Mouse (Mus musculus) gastrocnemius, adult 8-10 months (tissue): ENCODE measurements around the gene Srrm2. TPM values are rescaled to one million over a fixed set of nuclear protein-coding genes. Genes with fewer than 3 reads are reported as not detected.

Experiments
- DNase-seq, 2 experiments: peaks; one replicate each; pipeline ENCODE4 v3.0.0; 2022; ENCODE audit warnings: low spot score in 2 of 2
- microRNA-seq: library from miRNA; unstranded; fragments of <30 nt; microRNA quantifications from one replicate; pipeline ENCODE4 v1.2.0, GENCODE M21; 2022
- total RNA-seq, 4 experiments: library from RNA; stranded (reverse); gene quantifications; 2 replicates each; pipeline ENCODE4 v1.2.4; 2022

Srrm2 gene
- total RNA-seq, 4 experiments from 2014 or later, result 152 to 180 (median 170) TPM

GRCm38 (mm10) chr17:23853292-23853691 is 63.0 kb downstream of the Srrm2 start:
- DNase-seq, result no peak

- no peak for DNase-seq
These were observed 64.0 kb downstream of the Srrm2 start for GRCm38 (mm10) chr17:23854229-23854765.

- DNase-seq, result no peak
These were observed 66.9 kb downstream of the Srrm2 start for GRCm38 (mm10) chr17:23857193-23857592.

GRCm38 (mm10) chr17:23857913-23858312 is 67.6 kb downstream of the Srrm2 start:
- no peak for DNase-seq

- DNase-seq, result no peak
These were observed 72.6 kb downstream of the Srrm2 start for GRCm38 (mm10) chr17:23862926-23863325.

GRCm38 (mm10) chr17:23867756-23868155 is 77.4 kb downstream of the Srrm2 start, which contains the start of gene Prss21:
Prss21 (plus strand) TSS chr17:23868056.
- DNase-seq, result no peak

GRCm38 (mm10) chr17:23868513-23868912 is 78.2 kb downstream of the Srrm2 start:
- no peak for DNase-seq

Small RNA genes lying within 50 kb of the gene (microRNA-seq; reads per million reads assigned to microRNA genes)
- not detected for gene Mir5125

Other genes starting within 250 kb of the Srrm2 start
- gene Zfp213, start 226.3 kb upstream of the Srrm2 start, total RNA-seq, result 1 to 10 TPM; 2.1 to 2.7 (median 2.2) TPM
- gene Zfp13, start 191.0 kb upstream of the Srrm2 start, total RNA-seq, result 1 to 10 TPM; 2.8 to 3.9 (median 3.2) TPM
- not detected for gene Zscan10, start 189.7 kb upstream of the Srrm2 start, total RNA-seq
- gene Mmp25, start 145.3 kb upstream of the Srrm2 start, total RNA-seq, result not detected
- not detected for gene Bicdl2, start 130.0 kb upstream of the Srrm2 start, total RNA-seq
- 100 to 1,000 TPM; 108 to 127 (median 120) TPM for gene Hcfc1r1, start 116.9 kb upstream of the Srrm2 start, total RNA-seq
- gene Thoc6, start 116.7 kb upstream of the Srrm2 start, total RNA-seq, result 1 to 10 TPM; 6.7 to 7.9 (median 7.3) TPM
- gene Tnfrsf12a, start 113.1 kb upstream of the Srrm2 start, total RNA-seq, result 10 to 100 TPM; 26.6 to 49.4 (median 30.1) TPM
- not detected for gene Cldn6, start 111.3 kb upstream of the Srrm2 start, total RNA-seq
- gene Cldn9, start 106.5 kb upstream of the Srrm2 start, total RNA-seq, result under 1 TPM in 1 of 4 experiments, not detected in 3; 0.36 TPM
- not detected for gene 1520401A03Rik, start 67.7 kb upstream of the Srrm2 start, total RNA-seq
- under 1 TPM; 0.17 to 0.65 (median 0.40) TPM for gene Pkmyt1, start 64.2 kb upstream of the Srrm2 start, total RNA-seq
- 1 to 10 TPM; 1.5 to 2.5 (median 1.9) TPM for gene Paqr4, start 49.7 kb upstream of the Srrm2 start, total RNA-seq
- gene Kremen2, start 44.7 kb upstream of the Srrm2 start, total RNA-seq, result not detected
- gene Flywch1, start 18.9 kb upstream of the Srrm2 start, total RNA-seq, result 10 to 100 TPM; 48.7 to 63.8 (median 54.3) TPM
- gene Flywch2, start 4.5 kb upstream of the Srrm2 start, total RNA-seq, result not detected
- gene Elob, start 38.6 kb downstream of the Srrm2 start, total RNA-seq, result 100 to 1,000 TPM; 403 to 511 (median 426) TPM
- not detected for gene Prss33, start 45.5 kb downstream of the Srrm2 start, total RNA-seq
- not detected for gene Prss32, start 53.3 kb downstream of the Srrm2 start, total RNA-seq
- under 1 TPM in 2 of 4 experiments, not detected in 2; 0.68 to 0.85 TPM for gene Prss41, start 53.6 kb downstream of the Srrm2 start, total RNA-seq
- not detected for gene Prss21, start 77.5 kb downstream of the Srrm2 start, total RNA-seq
- gene Dcpp1, start 90.3 kb downstream of the Srrm2 start, total RNA-seq, result not detected
- not detected for gene Dcpp2, start 90.3 kb downstream of the Srrm2 start, total RNA-seq
- gene Dcpp3, start 126.9 kb downstream of the Srrm2 start, total RNA-seq, result not detected
- not detected for gene Sbp, start 151.1 kb downstream of the Srrm2 start, total RNA-seq
- not detected for gene Sbpl, start 164.7 kb downstream of the Srrm2 start, total RNA-seq
- not detected for gene Prss30, start 190.0 kb downstream of the Srrm2 start, total RNA-seq
- gene Prss22, start 207.6 kb downstream of the Srrm2 start, total RNA-seq, result not detected
- not detected for gene Prss27, start 247.6 kb downstream of the Srrm2 start, total RNA-seq